Mouse (Mus musculus): ENCODE data around the gene Lrrc17.

DNA sequence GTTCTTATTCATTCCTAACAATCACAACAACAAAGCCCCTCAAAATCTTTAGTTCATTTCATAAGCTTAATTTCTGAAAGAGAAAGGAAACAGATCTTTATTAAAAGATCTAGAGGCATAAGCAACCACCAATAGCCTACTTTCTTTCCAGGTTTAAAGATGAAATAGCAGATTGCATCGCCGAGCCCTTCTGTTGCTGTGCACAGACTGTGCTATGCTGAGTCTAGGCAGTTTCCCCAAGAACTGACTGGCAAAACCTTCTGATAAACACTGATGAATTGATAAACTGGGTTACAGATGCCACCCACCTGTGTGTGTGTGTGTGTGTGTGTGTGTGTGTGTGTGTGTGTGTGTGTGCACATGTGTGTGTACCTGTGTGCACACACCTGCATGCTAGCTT lies 42.4 kb upstream of the Lrrc17 start:
- no peak for TF ChIP-seq CTCF (IDR thresholded peaks at IDR 0.05; ENCODE audit: extremely low read depth, insufficient read depth, low read length)
- no peak for TF ChIP-seq POLR2A (IDR thresholded peaks at IDR 0.05; ENCODE audit: extremely low read depth, insufficient read depth, low read length)
